8 mouse cellular contexts compared by ENCODE assay signal in the genomic region with DNA sequence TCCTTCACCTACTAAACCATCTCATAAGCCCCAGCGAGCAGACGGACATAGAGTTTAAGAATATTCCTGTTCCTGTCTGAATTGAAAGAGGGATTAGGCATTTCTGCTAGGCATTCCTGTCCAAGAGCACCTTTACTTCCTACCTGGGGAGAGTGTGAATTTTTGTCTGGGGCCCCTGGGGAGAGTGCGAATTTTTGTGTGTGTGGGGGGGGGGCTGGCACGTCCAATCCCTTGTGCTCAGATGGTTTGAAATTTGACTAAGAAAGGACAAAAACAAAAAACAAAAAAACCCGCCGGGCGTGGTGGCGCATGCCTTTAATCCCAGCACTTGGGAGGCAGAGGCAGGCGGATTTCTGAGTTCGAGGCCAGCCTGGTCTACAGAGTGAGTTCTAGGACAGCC. TPM values are rescaled to one million over a fixed set of nuclear protein-coding genes. Genes with fewer than 3 reads are reported as not detected.
DNase-seq lines count a peak whose midpoint lies in the region; ATAC-seq and TF ChIP-seq lines count a peak whose summit lies in the region.

No protein-coding gene starts in this region.

- TF ChIP-seq CTCF in heart, postnatal 0 days (IDR thresholded peaks at IDR 0.05; ENCODE audit: low read depth): no peak
- no peak for TF ChIP-seq CTCF in bone marrow macrophage, adult 2 months (IDR thresholded peaks at IDR 0.05; ENCODE audit: low read depth, low read length)
- no peak for TF ChIP-seq CTCF in hindbrain, postnatal 0 days (IDR thresholded peaks at IDR 0.05; ENCODE audit: low read depth)
- no peak for TF ChIP-seq CTCF in midbrain, postnatal 0 days (IDR thresholded peaks at IDR 0.05)
- TF ChIP-seq CTCF in thymus, adult 2 months (IDR thresholded peaks at IDR 0.05; ENCODE audit: borderline replicate concordance, control insufficient read depth, extremely low read depth, insufficient read depth, low read length, poor library complexity): no peak

- no peak for DNase-seq in heart, postnatal 0 days (ENCODE audit: low spot score)
- no peak for DNase-seq in heart, adult 18-20 months
- no peak for DNase-seq in hindbrain, postnatal 0 days (ENCODE audit: low spot score)
- DNase-seq in midbrain, postnatal 0 days (ENCODE audit: low spot score): no peak
- DNase-seq in thymus, adult 2 months: no peak
- DNase-seq in adrenal gland, postnatal 4 days (ENCODE audit: low spot score in 2 of 2): no peak
- DNase-seq in right cerebral cortex, postnatal 4 days: no peak

- H3K4me1 ChIP-seq in heart, postnatal 0 days (ENCODE audit: control insufficient read depth, insufficient read depth): peaks cover 7% of the 10 kb centered on the region
- peaks cover 10% of the 10 kb centered on the region for H3K4me1 ChIP-seq in bone marrow macrophage, adult 2 months (ENCODE audit: control insufficient read depth, insufficient read depth, low read length)
- H3K4me1 ChIP-seq in hindbrain, postnatal 0 days (ENCODE audit: insufficient read depth, low read length): no peaks in the 10 kb centered on the region
- peaks cover 6% of the 10 kb centered on the region; the same call in 1 of the 2 replicates for H3K4me1 ChIP-seq in midbrain, postnatal 0 days (ENCODE audit: insufficient read depth, low read length)
- peaks cover 12% of the 10 kb centered on the region; the same call in 1 of the 2 replicates for H3K4me1 ChIP-seq in thymus, adult 2 months (replicated peaks; ENCODE audit: control insufficient read depth, insufficient read depth, low read length)

- H3K36me3 ChIP-seq in heart, postnatal 0 days (replicated peaks; ENCODE audit: control insufficient read depth, insufficient read depth, low read length): peaks cover 12% of the 10 kb centered on the region
- peaks cover 10% of the 10 kb centered on the region; the same call in 1 of the 2 replicates for H3K36me3 ChIP-seq in hindbrain, postnatal 0 days (ENCODE audit: insufficient read depth, low read length)
- peaks cover 14% of the 10 kb centered on the region for H3K36me3 ChIP-seq in midbrain, postnatal 0 days (ENCODE audit: insufficient read depth, low read length)
- H3K36me3 ChIP-seq in thymus, adult 2 months (ENCODE audit: control insufficient read depth, insufficient read depth, low read length): 0 out of 2 replicates have a peak, but pooled peaks cover 4% of the 10 kb centered on the region

- peak overlapping the region; percentile 99 for H3K4me2 ChIP-seq in heart, postnatal 0 days (ENCODE audit: low read depth, low read length)
- peak overlapping the region; percentile 84 for H3K4me2 ChIP-seq in hindbrain, postnatal 0 days (ENCODE audit: low read depth, low read length)
- peak overlapping the region; percentile 34 for H3K4me2 ChIP-seq in midbrain, postnatal 0 days (ENCODE audit: low read depth, low read length, poor library complexity, severe bottlenecking)

- WGBS in heart, postnatal 0 days: 60% methylated on average over 10 of the region's 10 CpGs
- WGBS in hindbrain, postnatal 0 days: 62% methylated on average over 10 of the region's 10 CpGs
- WGBS in midbrain, postnatal 0 days: 69% methylated on average over 9 of the region's 10 CpGs
- WGBS in thymus, adult 2 months: 77% methylated on average over 10 of the region's 10 CpGs

- no peak overlapping the region for H3K9ac ChIP-seq in heart, postnatal 0 days (replicated peaks; ENCODE audit: low read depth, low read length)
- H3K9ac ChIP-seq in hindbrain, postnatal 0 days (replicated peaks; ENCODE audit: low read length): no peak overlapping the region
- no peak overlapping the region for H3K9ac ChIP-seq in midbrain, postnatal 0 days (replicated peaks; ENCODE audit: low read length, poor library complexity, severe bottlenecking)

- 0 out of 2 replicates have a peak, but pooled peaks cover 3% of the 10 kb centered on the region for H3K27me3 ChIP-seq in heart, postnatal 0 days (ENCODE audit: control insufficient read depth, insufficient read depth, low read length)
- H3K27me3 ChIP-seq in hindbrain, postnatal 0 days (ENCODE audit: insufficient read depth, low read length): no peaks in the 10 kb centered on the region
- H3K27me3 ChIP-seq in midbrain, postnatal 0 days (ENCODE audit: insufficient read depth, low read length): no peaks in the 10 kb centered on the region
- no peaks in the 10 kb centered on the region for H3K27me3 ChIP-seq in thymus, adult 2 months (ENCODE audit: control insufficient read depth, insufficient read depth, low read length)

- no peak overlapping the region for H3K27ac ChIP-seq in heart, postnatal 0 days (ENCODE audit: low read depth)
- no peak overlapping the region for H3K27ac ChIP-seq in bone marrow macrophage, adult 2 months (ENCODE audit: insufficient read depth, low read depth, low read length)
- no peak overlapping the region for H3K27ac ChIP-seq in hindbrain, postnatal 0 days
- H3K27ac ChIP-seq in midbrain, postnatal 0 days (ENCODE audit: low read depth, low read length): no peak overlapping the region
- no peak overlapping the region for H3K27ac ChIP-seq in thymus, adult 2 months (ENCODE audit: control insufficient read depth, insufficient read depth, low read length)

- no peak for ATAC-seq in heart, postnatal 0 days (ENCODE audit: insufficient read depth, low read depth)
- no peak; the same call in 1 of the 2 replicates for ATAC-seq in hindbrain, postnatal 0 days
- no peak for ATAC-seq in midbrain, postnatal 0 days (ENCODE audit: low FRiP score)

- H3K4me3 ChIP-seq in heart, postnatal 0 days (ENCODE audit: low read depth, low read length): peak overlapping the region; percentile 90
- H3K4me3 ChIP-seq in bone marrow macrophage, adult 2 months (ENCODE audit: insufficient read depth, low read length): peak overlapping the region; percentile 31; the same call in 1 of the 2 replicates
- peak overlapping the region; percentile 58 for H3K4me3 ChIP-seq in hindbrain, postnatal 0 days (ENCODE audit: low read length)
- H3K4me3 ChIP-seq in midbrain, postnatal 0 days (ENCODE audit: low read depth, low read length): peak overlapping the region; percentile 87
- no peak overlapping the region for H3K4me3 ChIP-seq in thymus, adult 2 months (ENCODE audit: control insufficient read depth, insufficient read depth, low read length)

- H3K9me3 ChIP-seq in heart, postnatal 0 days (replicated peaks; ENCODE audit: control insufficient read depth, low read length): no peaks in the 10 kb centered on the region
- H3K9me3 ChIP-seq in hindbrain, postnatal 0 days (ENCODE audit: low read length): no peaks in the 10 kb centered on the region
- H3K9me3 ChIP-seq in midbrain, postnatal 0 days (ENCODE audit: low read length): no peaks in the 10 kb centered on the region

- no peak for TF ChIP-seq EP300 in heart, postnatal 0 days (IDR thresholded peaks at IDR 0.05; ENCODE audit: low read depth)

- no peak for TF ChIP-seq POLR2A in bone marrow macrophage, adult 2 months (IDR thresholded peaks at IDR 0.05; ENCODE audit: borderline replicate concordance, low read depth, low read length)
- TF ChIP-seq POLR2A in thymus, adult 2 months (IDR thresholded peaks at IDR 0.05; ENCODE audit: control insufficient read depth, extremely low read depth, insufficient read depth, low read length, poor library complexity): no peak

RNA-seq across cellular contexts. Expression of a gene that starts 0.4 kb away (rescaled TPM):
- total RNA-seq in heart, postnatal 0 days (2014; rRNA removed; ENCODE audit: low replicate concordance): 17.2 and 18.6 TPM in 2 replicates
- polyA plus RNA-seq in heart, postnatal 0 days (2015; fragmentation: Nextera tagmentation; extraction: Ambion mirVana): 8.8 and 9.3 TPM in 2 replicates
- 10 to 100 TPM; 11.9 to 14.1 TPM for total RNA-seq in heart, adult 18-20 months (2021)
- 7.7 and 11.1 TPM in 2 replicates for polyA plus RNA-seq in bone marrow macrophage, adult 2 months (2012; ENCODE audit: insufficient read depth, insufficient read length, missing spikeins)
- total RNA-seq in hindbrain, postnatal 0 days (2014; rRNA removed): 29.9 and 31.4 TPM in 2 replicates
- 27.1 and 27.6 TPM in 2 replicates for polyA plus RNA-seq in hindbrain, postnatal 0 days (2015; fragmentation: Nextera tagmentation; extraction: Ambion mirVana)
- total RNA-seq in midbrain, postnatal 0 days (2014; rRNA removed): 26.6 and 28.4 TPM in 2 replicates
- 27.0 and 28.9 TPM in 2 replicates for polyA plus RNA-seq in midbrain, postnatal 0 days (2015; fragmentation: Nextera tagmentation; extraction: Ambion mirVana)
- 35.4 and 35.6 TPM in 2 replicates for polyA plus RNA-seq in thymus, adult 2 months (2012; rRNA removed)
- 10 to 100 TPM; 22.7 to 23.6 TPM for total RNA-seq in adrenal gland, postnatal 4 days (2021)

RNA-seq across cellular contexts. Expression of a gene that starts 33.8 kb away (rescaled TPM):
- 2.3 TPM in 1 of 2 replicates, not detected in the other for total RNA-seq in heart, postnatal 0 days (2014; rRNA removed; ENCODE audit: low replicate concordance)
- polyA plus RNA-seq in heart, postnatal 0 days (2015; fragmentation: Nextera tagmentation; extraction: Ambion mirVana): 0.74 and 1.2 TPM in 2 replicates
- 1 to 10 TPM in 1 of 2 experiments, under 1 TPM in 1; 0.92 to 2.2 TPM for total RNA-seq in heart, adult 18-20 months (2021)
- 0.67 TPM in 1 of 2 replicates, not detected in the other for polyA plus RNA-seq in bone marrow macrophage, adult 2 months (2012; ENCODE audit: insufficient read depth, insufficient read length, missing spikeins)
- 43.1 and 64.4 TPM in 2 replicates for total RNA-seq in hindbrain, postnatal 0 days (2014; rRNA removed)
- 45.1 and 45.6 TPM in 2 replicates for polyA plus RNA-seq in hindbrain, postnatal 0 days (2015; fragmentation: Nextera tagmentation; extraction: Ambion mirVana)
- 44.6 and 61.5 TPM in 2 replicates for total RNA-seq in midbrain, postnatal 0 days (2014; rRNA removed)
- polyA plus RNA-seq in midbrain, postnatal 0 days (2015; fragmentation: Nextera tagmentation; extraction: Ambion mirVana): 63.9 and 65.6 TPM in 2 replicates
- polyA plus RNA-seq in thymus, adult 2 months (2012; rRNA removed): 1.7 TPM in 2 replicates
- 1 to 10 TPM; 3.9 to 4.3 TPM for total RNA-seq in adrenal gland, postnatal 4 days (2021)

Comparison
In these comparisons a context has a peak if more than half of its experiments do, and no peak if none do; other contexts are left out.
1. H3K4me2 ChIP-seq: peak in every context shown above with its lines; median percentile 99 in heart, postnatal 0 days; 84 in hindbrain, postnatal 0 days; 34 in midbrain, postnatal 0 days.